Mouse (Mus musculus): Measurements from ENCODE around the gene Idh1. TPM values are rescaled to one million over a fixed set of nuclear protein-coding genes. Genes with fewer than 3 reads are reported as not detected.

The Idh1 gene
- polyA plus RNA-seq, 1 experiment from 2014 or later = 159 TPM

DNA sequence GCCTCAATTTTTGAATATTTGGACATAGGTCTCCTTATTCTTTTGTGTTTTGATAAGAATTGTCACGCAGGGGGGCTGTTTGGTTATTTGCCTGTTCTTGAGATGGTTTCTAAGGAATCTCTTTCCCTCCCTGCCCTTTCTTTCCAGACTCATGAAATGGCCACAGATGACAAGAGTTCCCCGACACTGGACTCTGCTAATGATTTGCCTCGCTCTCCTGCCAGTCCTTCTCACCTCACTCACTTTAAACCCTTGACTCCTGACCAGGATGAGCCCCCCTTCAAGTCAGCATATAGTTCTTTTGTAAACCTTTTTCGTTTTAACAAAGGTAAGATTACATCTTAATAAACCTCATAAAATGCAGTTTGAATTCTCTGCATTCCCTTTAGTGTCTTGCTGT, 3.9 kb upstream of the Idh1 start:
- H3K9ac ChIP-seq = no peak overlapping the region
- H3K27me3 ChIP-seq (replicated peaks) = no peaks in the 10 kb centered on the region
- ATAC-seq (ENCODE audit: insufficient read depth, low FRiP score, low read depth) = no peak
- H3K27ac ChIP-seq = no peak overlapping the region
- WGBS = 84% methylated on average over 4 of the region's 4 CpGs
- no peak overlapping the region for H3K4me2 ChIP-seq
- H3K4me1 ChIP-seq = peaks cover 5% of the 10 kb centered on the region; the same call in 1 of the 2 replicates
- no peak overlapping the region for H3K4me3 ChIP-seq (replicated peaks)
- 0 out of 2 replicates have a peak, but pooled peaks cover 8% of the 10 kb centered on the region for H3K36me3 ChIP-seq
- H3K9me3 ChIP-seq = no peaks in the 10 kb centered on the region

DNA sequence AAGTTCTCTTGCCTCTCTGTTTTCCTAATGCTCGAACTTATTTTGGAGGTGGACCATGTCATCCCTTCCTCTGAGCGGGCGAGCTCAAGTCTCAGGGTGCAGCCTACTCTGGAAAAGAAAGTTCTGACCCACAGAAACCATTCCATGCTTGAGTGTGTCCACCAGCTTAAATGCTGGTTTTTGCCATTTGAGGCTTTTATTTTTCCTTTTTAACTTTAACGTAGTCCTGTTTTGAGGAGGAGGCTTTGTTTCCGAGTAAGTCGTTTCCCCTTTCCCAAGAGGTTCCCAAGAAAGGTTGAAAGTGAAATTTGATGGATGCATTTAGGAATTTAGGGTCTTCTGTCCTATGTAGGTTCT, 752 bp upstream of the Idh1 start:
- peak overlapping the region; percentile 76 for H3K9ac ChIP-seq
- H3K27me3 ChIP-seq (replicated peaks) = no peaks in the 10 kb centered on the region
- peak overlapping the region; percentile 91 for H3K4me3 ChIP-seq (replicated peaks)
- peak overlapping the region; percentile 90 for H3K27ac ChIP-seq
- H3K36me3 ChIP-seq = no peaks in the 10 kb centered on the region
- no peak for ATAC-seq (ENCODE audit: insufficient read depth, low FRiP score, low read depth)
- 0% methylated on average over 6 of the region's 6 CpGs for WGBS
- H3K9me3 ChIP-seq = no peaks in the 10 kb centered on the region
- peak overlapping the region; percentile 71 for H3K4me2 ChIP-seq
- peaks cover 5% of the 10 kb centered on the region; the same call in 1 of the 2 replicates for H3K4me1 ChIP-seq

DNA sequence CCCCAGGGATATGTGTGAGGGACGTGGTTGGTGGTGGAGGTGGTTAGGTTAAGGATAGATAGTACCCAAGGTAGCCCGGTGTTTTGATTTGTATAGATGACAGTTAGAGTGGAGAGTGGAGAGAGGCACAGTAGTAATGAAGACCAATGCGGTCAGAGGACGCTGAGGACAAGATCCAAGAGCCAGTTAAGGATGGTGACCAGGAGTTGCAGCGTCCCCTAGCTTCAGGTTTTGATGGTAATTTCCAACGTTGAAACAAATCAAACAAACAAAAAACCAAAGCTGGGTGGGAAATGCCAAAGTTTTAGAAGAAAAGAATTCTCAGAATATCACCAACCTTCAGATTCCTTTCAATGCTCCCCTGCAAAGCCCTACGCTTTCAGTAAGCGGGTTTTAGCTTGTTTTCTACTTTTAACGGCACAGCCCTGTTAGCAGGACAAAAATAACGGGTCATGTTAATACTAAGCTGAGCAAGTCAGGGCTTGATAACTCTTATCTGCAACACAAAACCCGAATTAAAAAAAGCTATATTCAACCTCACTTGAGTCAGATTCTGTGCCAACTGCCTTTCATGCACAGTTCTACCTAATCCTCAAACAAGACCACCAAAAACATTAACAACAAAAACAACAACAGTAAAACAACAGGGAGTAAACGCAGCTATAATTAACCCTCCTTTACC, 635 bp downstream of the Idh1 start:
- peak overlapping the region; percentile 80 for H3K4me2 ChIP-seq
- H3K9me3 ChIP-seq = no peaks in the 10 kb centered on the region
- no peaks in the 10 kb centered on the region for H3K27me3 ChIP-seq (replicated peaks)
- H3K9ac ChIP-seq = peak overlapping the region; percentile 22; the same call in 1 of the 2 replicates
- peak overlapping the region; percentile 91 for H3K4me3 ChIP-seq (replicated peaks)
- no peaks in the 10 kb centered on the region for H3K36me3 ChIP-seq
- 25% methylated on average over 12 of the region's 12 CpGs for WGBS
- no peak for ATAC-seq (ENCODE audit: insufficient read depth, low FRiP score, low read depth)
- no peak overlapping the region for H3K27ac ChIP-seq
- H3K4me1 ChIP-seq = peaks cover 5% of the 10 kb centered on the region; the same call in 1 of the 2 replicates

DNA sequence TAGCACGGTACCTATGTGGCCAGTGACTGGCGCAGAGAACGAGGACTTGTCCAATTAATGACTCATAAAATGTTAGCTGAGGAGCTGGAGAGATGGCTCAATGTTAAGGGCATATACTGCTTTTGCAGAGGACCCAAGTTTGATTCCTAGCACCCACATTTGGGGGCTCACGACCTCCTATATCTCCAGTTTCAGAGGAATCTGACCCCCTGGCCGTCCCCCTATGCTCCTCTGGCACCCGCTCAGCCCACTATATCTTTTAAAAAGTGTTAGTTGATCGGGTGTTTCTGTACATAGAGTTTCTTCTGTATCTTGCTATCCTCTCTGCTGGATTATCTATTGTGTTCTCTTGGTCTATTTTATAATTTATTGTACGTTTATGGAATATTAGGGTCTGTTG, 1.3 kb downstream of the Idh1 start:
- no peaks in the 10 kb centered on the region for H3K27me3 ChIP-seq (replicated peaks)
- H3K9ac ChIP-seq = no peak overlapping the region
- ATAC-seq (ENCODE audit: insufficient read depth, low FRiP score, low read depth) = no peak
- no peaks in the 10 kb centered on the region for H3K36me3 ChIP-seq
- no peaks in the 10 kb centered on the region for H3K9me3 ChIP-seq
- H3K27ac ChIP-seq = no peak overlapping the region
- WGBS = 85% methylated on average over 8 of the region's 8 CpGs
- no peak overlapping the region for H3K4me3 ChIP-seq (replicated peaks)
- H3K4me2 ChIP-seq = no peak overlapping the region
- H3K4me1 ChIP-seq = peaks cover 5% of the 10 kb centered on the region; the same call in 1 of the 2 replicates

DNA sequence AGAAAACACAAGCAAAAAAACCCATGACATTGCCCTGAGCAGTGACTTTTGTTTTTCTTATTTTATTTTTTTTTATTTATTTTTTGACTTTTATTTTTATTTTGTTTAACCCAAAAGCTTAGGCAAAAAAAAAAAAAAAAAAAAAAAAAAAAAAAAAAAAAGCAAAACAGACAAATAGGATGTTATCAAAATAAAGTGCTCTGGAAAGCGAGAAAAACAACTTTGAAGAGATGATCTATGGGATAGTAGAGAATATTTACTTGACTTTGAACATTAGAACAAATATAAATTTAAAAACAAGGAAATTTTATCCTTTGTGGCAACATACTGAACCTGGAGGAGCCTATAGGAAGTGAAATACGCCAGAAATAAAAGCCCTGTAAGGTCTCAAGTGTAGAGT, 2.3 kb downstream of the Idh1 start:
- Histone ChIP-seq H3K4me3 (replicated peaks) (no peak overlapping the region), H3K4me1 (peaks cover 5% of the 10 kb centered on the region; the same call in 1 of the 2 replicates), H3K27ac (no peak overlapping the region), H3K27me3 (replicated peaks) (no peaks in the 10 kb centered on the region), H3K9ac (no peak overlapping the region), H3K9me3 (no peaks in the 10 kb centered on the region), H3K4me2 (no peak overlapping the region), H3K36me3 (no peaks in the 10 kb centered on the region)
- no peak for ATAC-seq (ENCODE audit: insufficient read depth, low FRiP score, low read depth)
- WGBS = 86% methylated on average over 2 of the region's 2 CpGs

DNA sequence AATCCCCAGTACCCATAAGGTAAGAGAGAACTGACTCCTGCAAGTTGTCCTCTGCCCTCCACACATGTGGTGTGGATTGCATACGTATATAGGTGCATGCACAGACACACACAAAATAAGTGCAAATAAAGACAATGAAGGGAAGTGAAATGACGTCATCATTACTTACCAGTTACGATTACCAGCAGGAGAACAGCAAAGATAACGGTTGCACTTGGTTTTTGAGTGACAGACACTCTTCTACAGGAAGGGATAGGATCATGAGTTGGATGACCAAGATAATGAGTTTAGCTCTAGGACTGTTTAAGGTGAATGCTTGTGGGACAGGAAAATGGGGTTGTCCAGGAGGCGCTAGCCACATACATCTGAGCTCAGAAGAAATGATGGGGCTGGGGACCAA, 4.8 kb downstream of the Idh1 start:
- H3K9me3 ChIP-seq = no peaks in the 10 kb centered on the region
- H3K36me3 ChIP-seq = no peaks in the 10 kb centered on the region
- WGBS = 82% methylated on average over 5 of the region's 5 CpGs
- H3K27me3 ChIP-seq (replicated peaks) = no peaks in the 10 kb centered on the region
- H3K4me1 ChIP-seq = 0 out of 2 replicates have a peak, but pooled peaks cover 6% of the 10 kb centered on the region
- H3K4me2 ChIP-seq = no peak overlapping the region
- ATAC-seq (ENCODE audit: insufficient read depth, low FRiP score, low read depth) = no peak
- no peak overlapping the region for H3K9ac ChIP-seq
- no peak overlapping the region for H3K27ac ChIP-seq
- H3K4me3 ChIP-seq (replicated peaks) = no peak overlapping the region

DNA sequence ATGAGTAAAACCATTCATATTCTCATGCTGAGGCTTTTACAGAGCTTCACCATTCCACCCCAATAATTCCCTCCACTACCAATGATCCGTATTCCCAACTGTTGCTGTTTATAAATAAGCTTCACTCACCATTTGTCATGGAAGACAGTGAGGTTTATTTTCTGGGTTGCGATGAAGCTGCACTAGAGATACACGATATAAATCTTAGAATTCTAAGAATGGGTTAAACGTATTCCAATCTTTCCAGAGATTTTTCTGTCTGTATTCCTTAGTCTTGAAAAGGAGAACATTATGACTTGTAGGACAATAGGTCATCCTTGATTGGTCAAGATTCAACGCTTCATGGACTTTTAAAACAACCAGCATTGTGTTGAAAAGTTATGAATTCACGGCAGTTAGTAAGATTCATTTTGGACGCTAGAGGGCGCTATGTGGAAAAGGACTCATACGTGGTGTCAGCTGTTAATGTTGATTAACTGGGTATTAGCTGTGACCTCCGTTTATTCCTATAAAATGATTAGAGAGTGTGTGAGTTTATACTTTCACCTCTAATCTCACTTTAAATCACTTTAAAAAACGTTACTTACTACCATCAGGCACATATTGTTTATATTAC, 6.6 kb downstream of the Idh1 start:
- peak overlapping the region; percentile 98 for H3K27ac ChIP-seq
- H3K36me3 ChIP-seq = no peaks in the 10 kb centered on the region
- 0 out of 2 replicates have a peak, but pooled peaks cover 9% of the 10 kb centered on the region for H3K4me1 ChIP-seq
- peak overlapping the region; percentile 48 for H3K9ac ChIP-seq
- H3K4me2 ChIP-seq = peak overlapping the region; percentile 67
- WGBS = 3% methylated on average over 11 of the region's 11 CpGs
- H3K9me3 ChIP-seq = no peaks in the 10 kb centered on the region
- peak overlapping the region; percentile 80 for H3K4me3 ChIP-seq (replicated peaks)
- H3K27me3 ChIP-seq (replicated peaks) = no peaks in the 10 kb centered on the region
- no peak for ATAC-seq (ENCODE audit: insufficient read depth, low FRiP score, low read depth)

DNA sequence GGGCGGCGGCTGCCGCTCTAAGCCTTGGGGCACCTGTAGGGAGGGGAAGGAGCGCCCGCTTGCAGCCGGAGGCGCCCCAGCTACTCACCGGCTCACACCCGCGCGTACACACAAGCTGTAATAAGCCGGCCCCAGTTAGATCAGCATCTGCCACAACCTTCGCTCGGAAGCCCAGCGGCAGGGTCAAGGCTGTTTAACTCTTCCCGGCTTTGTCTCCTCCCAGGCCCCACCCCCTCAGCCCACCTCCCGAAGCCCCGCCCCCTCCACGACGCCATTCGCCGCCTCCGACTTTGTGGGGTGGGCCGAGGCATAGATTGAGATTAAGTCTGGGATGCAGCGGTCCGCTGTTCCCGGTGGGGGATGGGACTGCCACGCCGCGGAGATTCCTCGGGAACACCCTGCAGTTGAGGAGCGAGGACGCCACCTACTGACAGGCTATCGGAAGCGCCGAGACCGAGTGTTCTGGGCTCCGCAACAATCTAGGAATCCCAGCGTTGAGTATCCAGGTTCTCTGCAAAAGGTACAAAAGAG, 7.3 kb downstream of the Idh1 start:
- H3K4me1 ChIP-seq = 0 out of 2 replicates have a peak, but pooled peaks cover 9% of the 10 kb centered on the region
- peak overlapping the region; percentile 80 for H3K4me3 ChIP-seq (replicated peaks)
- WGBS = under 1% methylated on average over 39 of the region's 39 CpGs
- no peaks in the 10 kb centered on the region for H3K36me3 ChIP-seq
- ATAC-seq (ENCODE audit: insufficient read depth, low FRiP score, low read depth) = peak; percentile 90
- H3K9me3 ChIP-seq = no peaks in the 10 kb centered on the region
- H3K4me2 ChIP-seq = peak overlapping the region; percentile 67
- H3K27ac ChIP-seq = peak overlapping the region; percentile 98
- H3K27me3 ChIP-seq (replicated peaks) = no peaks in the 10 kb centered on the region
- peak overlapping the region; percentile 68 for H3K9ac ChIP-seq

DNA sequence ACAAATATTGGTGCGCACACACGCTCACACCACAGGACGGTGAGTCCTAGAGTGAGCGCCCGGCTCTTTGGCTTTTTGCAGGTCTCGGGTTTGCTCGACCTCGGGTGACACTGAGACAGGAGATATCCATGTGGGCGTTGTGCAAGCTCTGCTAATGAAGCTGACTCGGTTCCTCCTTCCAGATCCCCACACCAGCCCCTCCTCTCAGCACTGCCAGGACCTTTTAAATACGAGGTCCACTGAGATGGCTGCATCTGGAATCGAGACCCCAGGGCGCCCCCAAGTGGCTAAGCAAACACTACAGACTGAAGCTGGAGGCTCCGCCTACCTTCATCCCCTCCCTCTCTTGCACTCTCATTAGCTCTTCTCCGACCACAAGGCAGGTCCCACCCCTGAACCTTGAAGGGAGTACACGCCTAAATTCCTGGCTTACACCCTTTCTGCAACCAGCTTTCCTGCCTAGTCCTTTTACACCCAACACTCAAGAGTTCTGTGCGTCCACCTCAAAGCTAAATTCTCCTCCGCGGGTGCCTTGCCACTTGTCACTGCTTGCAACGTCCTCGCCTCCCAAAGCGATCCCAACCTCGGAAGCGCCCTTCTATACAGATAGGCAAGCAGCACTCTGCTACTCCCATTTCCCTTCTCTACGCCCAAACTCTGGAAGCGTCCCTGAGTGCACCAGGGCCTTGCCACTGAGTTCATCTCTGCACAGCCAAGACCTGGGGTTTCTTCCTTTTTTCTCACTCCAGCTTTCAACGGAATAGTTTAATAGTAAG, 8.0 kb downstream of the Idh1 start:
- WGBS = 2% methylated on average over 27 of the region's 27 CpGs
- H3K9me3 ChIP-seq = no peaks in the 10 kb centered on the region
- no peaks in the 10 kb centered on the region for H3K27me3 ChIP-seq (replicated peaks)
- peak overlapping the region; percentile 80 for H3K4me3 ChIP-seq (replicated peaks)
- peak overlapping the region; percentile 67 for H3K4me2 ChIP-seq
- 0 out of 2 replicates have a peak, but pooled peaks cover 9% of the 10 kb centered on the region for H3K4me1 ChIP-seq
- peak; percentile 85 for ATAC-seq (ENCODE audit: insufficient read depth, low FRiP score, low read depth)
- peak overlapping the region; percentile 68 for H3K9ac ChIP-seq
- no peaks in the 10 kb centered on the region for H3K36me3 ChIP-seq
- H3K27ac ChIP-seq = peak overlapping the region; percentile 98

DNA sequence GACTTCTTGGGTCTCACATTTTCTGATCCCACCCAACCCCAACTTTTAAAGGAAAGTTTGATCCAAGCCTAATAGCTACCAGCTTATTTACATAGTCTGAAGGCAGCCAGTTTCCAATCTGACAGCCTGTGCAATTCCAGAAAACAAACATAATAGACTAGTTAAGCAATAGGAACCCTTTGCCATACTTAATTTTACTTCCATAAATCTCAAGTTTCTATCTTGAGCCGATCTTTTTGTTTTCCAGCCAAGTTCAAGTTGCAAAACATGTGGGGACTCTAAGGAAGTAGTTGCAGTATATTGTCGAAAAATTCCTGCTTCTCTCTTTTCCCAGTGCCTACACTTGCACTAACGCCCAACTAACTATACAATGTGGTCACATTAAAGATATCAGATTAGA, 8.8 kb downstream of the Idh1 start:
- no peak for ATAC-seq (ENCODE audit: insufficient read depth, low FRiP score, low read depth)
- Histone ChIP-seq H3K4me1 (0 out of 2 replicates have a peak, but pooled peaks cover 9% of the 10 kb centered on the region), H3K9me3 (no peaks in the 10 kb centered on the region), H3K9ac (no peak overlapping the region), H3K4me2 (peak overlapping the region; percentile 67), H3K36me3 (peaks cover 3% of the 10 kb centered on the region; the same call in 1 of the 2 replicates), H3K4me3 (replicated peaks) (peak overlapping the region; percentile 80), H3K27ac (no peak overlapping the region; the same call in 1 of the 2 replicates), H3K27me3 (replicated peaks) (no peaks in the 10 kb centered on the region)
- 33% methylated on average over 3 of the region's 3 CpGs for WGBS

DNA sequence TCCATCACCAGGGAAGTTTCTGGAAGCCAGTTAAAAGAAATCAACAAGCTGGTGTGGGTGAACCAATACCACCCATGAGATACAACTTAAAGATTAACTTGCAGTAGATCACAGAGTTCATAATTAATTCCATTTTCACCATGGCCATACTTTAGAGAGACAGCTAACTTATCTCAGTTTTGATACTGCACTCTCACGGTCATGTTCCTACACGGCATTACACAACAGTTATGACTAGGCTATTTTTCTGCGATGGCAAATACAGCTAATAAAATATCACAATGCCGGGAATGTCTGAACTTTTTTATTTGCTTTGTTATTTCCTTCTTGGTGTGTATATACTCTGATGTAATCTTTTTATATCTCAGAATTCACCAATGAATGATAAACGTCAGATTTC, 9.4 kb downstream of the Idh1 start:
- no peaks in the 10 kb centered on the region for H3K9me3 ChIP-seq
- WGBS = 52% methylated on average over 5 of the region's 5 CpGs
- 0 out of 2 replicates have a peak, but pooled peaks cover 9% of the 10 kb centered on the region for H3K4me1 ChIP-seq
- H3K4me3 ChIP-seq (replicated peaks) = no peak overlapping the region
- no peak for ATAC-seq (ENCODE audit: insufficient read depth, low FRiP score, low read depth)
- H3K36me3 ChIP-seq = peaks cover 6% of the 10 kb centered on the region; the same call in 1 of the 2 replicates
- no peak overlapping the region for H3K27ac ChIP-seq
- no peaks in the 10 kb centered on the region for H3K27me3 ChIP-seq (replicated peaks)
- no peak overlapping the region for H3K9ac ChIP-seq
- H3K4me2 ChIP-seq = no peak overlapping the region
